Mouse (Mus musculus): ENCODE data around the gene Xlr5a. TPM values are rescaled to one million over a fixed set of nuclear protein-coding genes. Genes with fewer than 3 reads are reported as not detected.

The Xlr5a gene
- total RNA-seq (2023): not detected in 4 replicates

DNA sequence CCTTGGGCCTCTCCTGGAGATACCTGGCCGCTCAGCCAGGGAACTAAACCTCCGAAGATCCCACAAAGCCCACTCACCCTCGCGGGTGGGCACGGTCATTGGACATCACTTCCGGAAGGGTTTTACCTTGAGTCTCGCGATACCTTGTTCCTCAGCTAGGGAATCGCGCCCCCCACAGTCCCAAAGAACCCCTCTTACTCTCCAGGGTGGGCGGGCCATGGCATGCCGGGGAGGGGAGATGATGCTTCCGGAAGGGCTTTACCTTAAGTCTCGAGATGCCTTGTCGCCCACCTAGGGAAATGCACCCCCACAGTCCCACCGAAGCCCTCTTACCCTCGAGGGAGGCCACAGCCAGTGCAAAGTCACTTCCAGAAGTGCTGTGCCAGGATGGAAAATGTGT is at the start of gene Xlr5a, which contains the start of gene Xlr5c:
Gene Xlr5a, minus strand, starts transcription at position 101 of the 400 bp plus-strand sequence.
Gene Xlr5c, minus strand, starts transcription at position 101 of the 400 bp plus-strand sequence.

DNA sequence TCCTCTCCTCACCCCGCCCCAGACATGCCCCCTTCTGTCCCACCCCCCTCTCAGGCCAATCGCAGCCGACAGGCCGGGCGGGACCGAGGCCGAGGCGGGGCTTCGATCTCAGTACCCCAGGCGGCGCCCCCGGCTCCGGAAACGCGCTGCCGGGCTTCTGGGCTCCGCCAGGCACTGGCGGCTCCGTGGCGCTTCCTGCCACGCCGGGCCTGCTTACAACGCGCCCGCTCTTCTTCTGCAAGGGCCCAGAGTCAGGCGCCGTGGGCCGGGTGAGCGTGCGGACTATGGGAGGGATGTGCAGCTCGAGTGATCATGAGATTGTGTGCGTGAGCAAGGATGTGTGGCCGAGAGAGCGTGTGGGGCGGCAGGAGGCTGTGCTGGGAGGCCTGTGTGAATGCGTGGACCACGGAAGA is 49.7 kb upstream of the Xlr5a start, which contains the start of gene Zfp275:
Gene Zfp275, plus strand, starts transcription at position 139 of the 413 bp plus-strand sequence.

GRCm38 (mm10) chrX:73336740-73337139 is 44.0 kb upstream of the Xlr5a start, which contains the start of gene Gm45015:
TSS of gene Gm45015 (minus strand) at chrX:73336840.

GRCm38 (mm10) chrX:73265270-73265669 is 27.5 kb downstream of the Xlr5a start, which contains the start of gene Xlr3c:
TSS of gene Xlr3c (minus strand) at chrX:73265390.

DNA sequence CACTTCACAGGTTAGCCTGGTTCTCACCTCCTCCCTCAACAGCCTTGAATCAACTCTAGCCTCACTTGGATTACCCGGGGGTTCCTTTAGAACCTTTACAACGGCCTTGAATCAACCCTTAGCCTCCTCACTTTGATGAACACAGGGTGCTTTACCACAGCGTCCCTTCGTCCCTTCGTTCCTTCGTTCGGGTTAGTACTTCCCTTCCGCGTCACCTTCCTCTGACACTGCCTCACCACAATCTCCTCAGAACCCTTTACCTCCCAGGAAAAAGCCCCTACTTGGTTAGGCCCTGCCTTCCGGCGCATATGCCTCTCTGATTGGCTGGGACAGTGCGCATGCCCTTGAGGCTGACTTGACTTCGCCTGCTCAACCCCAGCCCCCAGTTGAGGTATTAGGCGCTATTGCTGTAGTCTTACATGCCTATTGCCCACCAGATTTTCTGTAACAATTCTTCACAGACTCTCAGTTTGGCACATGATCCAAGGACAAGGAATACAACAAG is 49.9 kb downstream of the Xlr5a start, which contains the start of gene Xlr4c:
Gene Xlr4c, minus strand, starts transcription at position 310 of the 505 bp plus-strand sequence.

GRCm38 (mm10) chrX:73227914-73228605 is 64.7 kb downstream of the Xlr5a start, which contains the start of gene F8a:
TSS of gene F8a (plus strand) at chrX:73228291.

GRCm38 (mm10) chrX:73213819-73214564 is 78.8 kb downstream of the Xlr5a start, which contains the start of gene Xlr4b:
TSS of gene Xlr4b (plus strand) at chrX:73214333.

DNA sequence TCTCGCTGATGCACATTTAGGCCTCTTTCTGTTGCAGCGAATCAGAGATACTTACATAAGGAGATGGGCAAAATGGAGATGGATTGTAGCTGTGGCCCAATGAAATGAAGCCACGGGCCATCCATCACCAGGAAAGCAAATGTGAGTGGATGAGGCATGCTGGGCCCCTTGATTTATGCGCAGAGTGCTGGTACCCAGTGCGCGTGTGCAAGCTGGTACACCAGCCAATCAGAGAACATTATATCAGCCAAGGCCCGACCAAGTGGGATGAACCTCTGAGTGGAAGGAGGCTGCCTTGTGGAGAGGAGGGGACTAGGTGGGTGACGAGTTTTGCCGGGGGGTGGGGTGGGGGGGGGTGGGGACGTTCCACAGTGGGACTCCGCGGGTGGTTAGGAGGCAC is 100.8 kb downstream of the Xlr5a start, which contains the start of gene Xlr3b:
Gene Xlr3b, plus strand, starts transcription at position 274 of the 400 bp plus-strand sequence.

GRCm38 (mm10) chrX:73176889-73177288 is 115.9 kb downstream of the Xlr5a start, which contains the start of gene Spin2d:
TSS of gene Spin2d (minus strand) at chrX:73176989.

GRCm38 (mm10) chrX:73149350-73149749 is 143.4 kb downstream of the Xlr5a start, which contains the start of gene DXBay18:
TSS of gene DXBay18 (minus strand) at chrX:73149450.

GRCm38 (mm10) chrX:73148496-73148895 is 144.3 kb downstream of the Xlr5a start, which contains the start of gene Xlr5b:
TSS of gene Xlr5b (plus strand) at chrX:73148796.

DNA sequence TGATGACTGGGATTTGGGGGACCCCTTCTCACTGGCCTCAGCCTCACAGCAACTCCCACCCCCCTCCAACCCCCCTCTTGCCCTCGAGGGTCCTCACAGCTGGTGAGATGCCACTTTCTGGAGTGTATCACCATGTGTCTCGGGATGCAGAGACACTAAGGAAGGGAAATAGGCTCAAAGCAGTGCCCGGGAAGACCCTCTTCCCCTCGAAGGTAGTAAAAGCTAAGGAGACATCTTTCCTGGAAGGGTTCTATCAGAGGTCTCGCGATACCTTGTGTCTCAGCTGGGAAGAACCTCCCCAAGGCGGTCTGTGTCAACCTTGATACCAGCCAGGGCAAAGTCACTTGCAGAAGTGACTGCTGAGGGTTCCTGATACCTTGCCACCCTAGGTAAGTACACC is 176.0 kb downstream of the Xlr5a start, which contains the start of gene Gm14685:
Gene Gm14685, plus strand, starts transcription at position 301 of the 400 bp plus-strand sequence.

GRCm38 (mm10) chrX:73096941-73097508 is 195.8 kb downstream of the Xlr5a start, which contains the start of gene Xlr3a:
TSS of gene Xlr3a (minus strand) at chrX:73097095.

DNA sequence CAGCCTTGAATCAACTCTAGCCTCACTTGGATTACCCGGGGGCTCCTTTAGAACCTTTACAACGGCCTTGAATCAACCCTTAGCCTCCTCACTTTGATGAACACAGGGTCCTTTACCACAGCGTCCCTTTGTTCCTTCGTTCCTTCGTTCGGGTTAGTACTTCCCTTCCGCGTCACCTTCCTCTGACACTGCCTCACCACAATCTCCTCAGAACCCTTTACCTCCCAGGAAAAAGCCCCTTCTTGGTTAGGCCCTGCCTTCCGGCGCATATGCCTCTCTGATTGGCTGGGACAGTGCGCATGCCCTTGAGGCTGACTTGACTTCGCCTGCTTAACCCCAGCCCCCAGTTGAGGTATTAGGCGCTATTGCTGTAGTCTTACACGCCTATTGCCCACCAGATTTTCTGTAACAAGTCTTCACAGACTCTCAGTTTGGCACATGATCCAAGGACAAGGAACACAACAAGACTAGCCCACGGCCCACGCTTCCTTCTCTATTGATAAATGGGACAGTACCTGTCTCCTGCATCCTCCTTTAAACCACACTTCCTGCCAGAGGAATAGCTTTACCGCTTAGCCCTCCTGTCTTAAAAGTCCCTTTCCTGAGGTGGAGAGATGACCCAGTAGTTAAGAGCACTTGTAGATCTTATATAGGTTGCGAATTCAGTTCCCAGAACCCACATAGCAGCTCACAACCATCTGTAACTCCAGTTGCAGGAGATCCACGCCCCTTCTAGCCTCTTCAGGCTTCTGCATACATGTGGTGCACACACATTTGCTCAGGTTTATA is 210.3 kb downstream of the Xlr5a start, which contains the start of gene Xlr4a:
Gene Xlr4a, minus strand, starts transcription at position 212 of the 789 bp plus-strand sequence.

DNA sequence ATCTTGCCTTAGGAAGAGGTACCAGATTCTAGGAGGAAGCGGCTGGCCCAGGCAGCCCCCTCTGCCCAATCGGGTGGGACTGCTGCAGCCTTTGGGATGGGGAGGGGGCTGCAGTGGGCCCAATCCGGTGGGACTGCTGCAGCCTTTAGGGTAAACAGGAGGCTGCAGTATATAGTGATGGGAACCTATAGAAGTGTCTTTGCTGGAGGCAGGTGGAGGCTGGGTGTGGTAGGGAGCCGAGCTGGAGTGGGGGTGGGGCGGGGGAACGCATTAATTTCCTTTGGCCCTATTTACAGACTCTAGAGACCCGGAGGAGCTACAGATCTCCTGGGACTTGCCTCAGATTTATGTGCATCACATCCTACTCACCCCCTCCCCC is 228.4 kb downstream of the Xlr5a start, which contains the start of gene Pnma3:
Gene Pnma3, plus strand, starts transcription at position 373 of the 379 bp plus-strand sequence.

Other genes with a start within 250 kb of the Xlr5a start
- gene Pnma3, start 228.2 kb downstream of the Xlr5a start, total RNA-seq (2023): not detected in 4 replicates
- 9.5 to 19.3 TPM (median 13.0 TPM) in 4 replicates for gene Xlr4a, start 210.5 kb downstream of the Xlr5a start, total RNA-seq (2023)
- 0.18 to 4.4 TPM (median 1.8 TPM) in 4 replicates for gene Xlr3a, start 195.9 kb downstream of the Xlr5a start, total RNA-seq (2023)
- 0.21 to 0.40 TPM (median 0.27 TPM) in 3 of 4 replicates, not detected in the other for gene Gm14685, start 175.9 kb downstream of the Xlr5a start, total RNA-seq (2023)
- not detected in 4 replicates for gene Xlr5b, start 144.2 kb downstream of the Xlr5a start, total RNA-seq (2023)
- 0.19 TPM in 1 of 4 replicates, not detected in the others for gene DXBay18, start 143.5 kb downstream of the Xlr5a start, total RNA-seq (2023)
- gene Spin2d, start 116.0 kb downstream of the Xlr5a start, total RNA-seq (2023): not detected in 4 replicates
- gene Xlr3b, start 100.8 kb downstream of the Xlr5a start, total RNA-seq (2023): 10.5 to 33.8 TPM (median 14.1 TPM) in 4 replicates
- 30.2 to 40.7 TPM (median 39.6 TPM) in 4 replicates for gene Xlr4b, start 78.6 kb downstream of the Xlr5a start, total RNA-seq (2023)
- 12.5 to 13.9 TPM (median 12.7 TPM) in 4 replicates for gene F8a, start 64.7 kb downstream of the Xlr5a start, total RNA-seq (2023)
- 9.2 to 15.8 TPM (median 13.4 TPM) in 4 replicates for gene Xlr4c, start 49.8 kb downstream of the Xlr5a start, total RNA-seq (2023)
- gene Xlr3c, start 27.6 kb downstream of the Xlr5a start, total RNA-seq (2023): not detected in 4 replicates
- not detected in 4 replicates for gene Xlr5c, start within 50 bp of the Xlr5a start, total RNA-seq (2023)
- not detected in 4 replicates for gene Gm45015, start 43.9 kb upstream of the Xlr5a start, total RNA-seq (2023)
- 26.1 to 32.2 TPM (median 29.1 TPM) in 4 replicates for gene Zfp275, start 49.6 kb upstream of the Xlr5a start, total RNA-seq (2023)
- gene Gm18336, start 105.8 kb upstream of the Xlr5a start, total RNA-seq (2023): not detected in 4 replicates
- gene Zfp92, start 118.1 kb upstream of the Xlr5a start, total RNA-seq (2023): not detected in 4 replicates
- gene Trex2, start 142.4 kb upstream of the Xlr5a start, total RNA-seq (2023): 0.61 TPM in 1 of 4 replicates, not detected in the others
- 18.3 to 22.6 TPM (median 21.1 TPM) in 4 replicates for gene Haus7, start 166.1 kb upstream of the Xlr5a start, total RNA-seq (2023)
- 0.44 to 0.89 TPM (median 0.83 TPM) in 3 of 4 replicates, not detected in the other for gene Bgn, start 190.6 kb upstream of the Xlr5a start, total RNA-seq (2023)
- gene Atp2b3, start 210.1 kb upstream of the Xlr5a start, total RNA-seq (2023): not detected in 4 replicates